Mouse (Mus musculus) kidney, postnatal 25 days (tissue): ENCODE results near the gene Cts7.

Source experiments
- DNase-seq, 2 experiments: peaks; one replicate each; pipeline ENCODE4 v3.0.0; 2021; ENCODE audit warnings: mixed read lengths in 2 of 2

Cts7 gene

DNA sequence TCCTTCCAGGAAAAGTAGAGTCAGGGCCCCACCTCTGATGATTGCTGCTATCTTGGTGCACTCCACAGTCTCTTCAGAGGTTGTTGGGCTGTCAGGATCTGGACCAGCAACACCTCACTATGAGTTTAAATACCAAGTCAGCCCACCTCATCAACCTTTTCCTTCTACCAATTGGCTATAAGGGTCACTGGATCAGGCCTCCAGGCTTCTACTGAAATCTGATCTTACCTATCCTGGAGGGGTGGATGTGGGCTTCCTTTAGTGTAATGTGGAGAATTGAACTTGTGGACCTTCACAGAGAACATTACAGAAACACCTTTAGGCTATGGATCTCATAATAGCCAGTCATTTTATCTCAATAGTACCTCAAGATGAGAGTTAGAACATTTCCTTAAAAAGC lies at the start of gene Cts7:
Cts7 (minus strand) TSS at position 101 of the 400 bp plus-strand sequence.
- no peak for DNase-seq
